Mouse (Mus musculus) liver, embryonic 16.5 days (tissue): ENCODE measurements around the gene Gm49486. TPM values are rescaled to one million over a fixed set of nuclear protein-coding genes. Genes with fewer than 3 reads are reported as not detected.

Source experiments
- ATAC-seq: fragments of 200-750 bp; cut with Nextera tagmentation; 2 replicates; pipeline ENCODE4 v1.8.0; 2017; ENCODE audit warnings: low read depth, mild to moderate bottlenecking, moderate number of reproducible peaks, moderate library complexity
- H3K27ac ChIP-seq: fragments of 300-500 bp; sonication (generic); 2 replicates; pipeline ENCODE4 v1.5.1; 2014; ENCODE audit warnings: mild to moderate bottlenecking, low read length
- H3K27me3 ChIP-seq: fragments of 300-500 bp; sonication (generic); 2 replicates; pipeline ENCODE4 v1.6.1; 2014; ENCODE audit warnings: low read depth, low read length, mixed read lengths; ENCODE audit not compliant: control insufficient read depth, insufficient read depth
- H3K36me3 ChIP-seq: fragments of 300-500 bp; sonication (generic); 2 replicates; pipeline ENCODE4 v1.6.1; 2014; ENCODE audit warnings: mild to moderate bottlenecking; ENCODE audit not compliant: control insufficient read depth, insufficient read depth
- H3K4me1 ChIP-seq: fragments of 300-500 bp; sonication (generic); 2 replicates; pipeline ENCODE4 v1.6.1; 2014; ENCODE audit warnings: low read depth, low read length, mixed read lengths; ENCODE audit not compliant: control insufficient read depth
- H3K4me2 ChIP-seq: fragments of 300-500 bp; sonication (generic); 2 replicates; pipeline ENCODE4 v1.6.1; 2014; ENCODE audit warnings: low read depth, low read length, mixed read lengths
- H3K4me3 ChIP-seq: fragments of 300-500 bp; sonication (generic); 2 replicates; pipeline ENCODE4 v1.5.1; 2014; ENCODE audit warnings: low read depth, mild to moderate bottlenecking, low read length
- H3K9ac ChIP-seq: fragments of 300-500 bp; sonication (generic); 2 replicates; pipeline ENCODE4 v1.6.1; 2014; ENCODE audit warnings: low read depth, low read length
- H3K9me3 ChIP-seq: fragments of 300-500 bp; sonication (generic); replicated peaks from 2 replicates; pipeline ENCODE4 v1.6.1; 2016; ENCODE audit warnings: low read length; ENCODE audit not compliant: control insufficient read depth
- WGBS: fragments of 180-500 bp; shearing (Covaris S2); extraction: QIAGEN DNeasy Blood & Tissue Kit; methylation state at CpG from one replicate; pipeline ENCODE4 v1.1.7; 2014; ENCODE audit not compliant: insufficient replicate concordance; 5-methylcytosine and 5-hydroxymethylcytosine counted together
- polyA plus RNA-seq: library from polyadenylated mRNA; unstranded; fragments of >200 nt; fragmentation: Nextera tagmentation; extraction: Ambion mirVana; gene quantifications from 2 replicates; pipeline ENCODE4 v1.2.1, GENCODE M21; 2015

Gene Gm49486
- polyA plus RNA-seq, 1 experiment from 2014 or later = 0.04 TPM

GRCm38 (mm10) chr15:79243234-79244042, 14.2 kb downstream of the Gm49486 start:
- 13% methylated on average over 10 of the region's 10 CpGs for WGBS
- no peak overlapping the region for H3K9ac ChIP-seq

GRCm38 (mm10) chr15:79244071-79244893, 15.1 kb downstream of the Gm49486 start:
- WGBS = 74% methylated on average over 7 of the region's 7 CpGs
- no peak overlapping the region for H3K9ac ChIP-seq
- peaks cover 13% of the 10 kb centered on the region for H3K36me3 ChIP-seq
- no peaks in the 10 kb centered on the region for H3K27me3 ChIP-seq
- H3K27ac ChIP-seq = no peak overlapping the region
- ATAC-seq = no peak
- H3K4me3 ChIP-seq = no peak overlapping the region
- no peak overlapping the region for H3K4me2 ChIP-seq
- H3K4me1 ChIP-seq = no peaks in the 10 kb centered on the region; the same call in 1 of the 2 replicates
- H3K9me3 ChIP-seq = no peaks in the 10 kb centered on the region

More at GRCm38 (mm10) chr15:79243234-79244042, 14.2 kb downstream of the Gm49486 start:
- H3K9me3 ChIP-seq = no peaks in the 10 kb centered on the region
- no peaks in the 10 kb centered on the region for H3K27me3 ChIP-seq
- no peaks in the 10 kb centered on the region; the same call in 1 of the 2 replicates for H3K4me1 ChIP-seq
- peak; percentile 90 for ATAC-seq
- H3K4me2 ChIP-seq = no peak overlapping the region
- H3K4me3 ChIP-seq = no peak overlapping the region
- peaks cover 13% of the 10 kb centered on the region for H3K36me3 ChIP-seq
- H3K27ac ChIP-seq = no peak overlapping the region

- no peak overlapping the region for H3K27ac ChIP-seq
- no peak overlapping the region for H3K9ac ChIP-seq
- 63% methylated on average over 3 of the region's 3 CpGs for WGBS
- no peaks in the 10 kb centered on the region; the same call in 1 of the 2 replicates for H3K4me1 ChIP-seq
- ATAC-seq = no peak
- H3K9me3 ChIP-seq = no peaks in the 10 kb centered on the region
- H3K4me2 ChIP-seq = no peak overlapping the region
- H3K36me3 ChIP-seq = peaks cover 8% of the 10 kb centered on the region
- H3K4me3 ChIP-seq = no peak overlapping the region
- no peaks in the 10 kb centered on the region for H3K27me3 ChIP-seq
Observed at GRCm38 (mm10) chr15:79245321-79245720, 16.1 kb downstream of the Gm49486 start.

- H3K9ac ChIP-seq = no peak overlapping the region
- 53% methylated on average over 2 of the region's 2 CpGs for WGBS
- no peaks in the 10 kb centered on the region for H3K9me3 ChIP-seq
- no peak overlapping the region for H3K27ac ChIP-seq
- H3K4me2 ChIP-seq = no peak overlapping the region
- H3K4me1 ChIP-seq = no peaks in the 10 kb centered on the region; the same call in 1 of the 2 replicates
- ATAC-seq = no peak
- peaks cover 38% of the 10 kb centered on the region for H3K27me3 ChIP-seq
- H3K36me3 ChIP-seq = no peaks in the 10 kb centered on the region
- H3K4me3 ChIP-seq = no peak overlapping the region
Observed at GRCm38 (mm10) chr15:79250236-79250635, 21.0 kb downstream of the Gm49486 start.

- Histone ChIP-seq H3K9ac (no peak overlapping the region), H3K9me3 (no peaks in the 10 kb centered on the region), H3K27ac (no peak overlapping the region), H3K4me2 (no peak overlapping the region), H3K4me1 (no peaks in the 10 kb centered on the region; the same call in 1 of the 2 replicates), H3K4me3 (no peak overlapping the region), H3K36me3 (no peaks in the 10 kb centered on the region), H3K27me3 (peaks cover 40% of the 10 kb centered on the region)
- WGBS = 38% methylated on average over 7 of the region's 7 CpGs
- ATAC-seq = no peak
Observed at GRCm38 (mm10) chr15:79251168-79251567, 22.0 kb downstream of the Gm49486 start.

GRCm38 (mm10) chr15:79251781-79252491, 22.7 kb downstream of the Gm49486 start:
- no peak overlapping the region for H3K27ac ChIP-seq
- H3K4me2 ChIP-seq = peak overlapping the region; percentile 52
- H3K4me1 ChIP-seq = no peaks in the 10 kb centered on the region; the same call in 1 of the 2 replicates
- 2% methylated on average over 60 of the region's 61 CpGs for WGBS
- ATAC-seq = peak; percentile 23
- peak overlapping the region; percentile 22 for H3K4me3 ChIP-seq
- peaks cover 40% of the 10 kb centered on the region for H3K27me3 ChIP-seq
- H3K36me3 ChIP-seq = no peaks in the 10 kb centered on the region
- peak overlapping the region; percentile 27; the same call in 1 of the 2 replicates for H3K9ac ChIP-seq
- H3K9me3 ChIP-seq = no peaks in the 10 kb centered on the region

GRCm38 (mm10) chr15:79252580-79252979, 23.4 kb downstream of the Gm49486 start:
- no peaks in the 10 kb centered on the region for H3K36me3 ChIP-seq
- H3K9ac ChIP-seq = peak overlapping the region; percentile 27; the same call in 1 of the 2 replicates
- no peaks in the 10 kb centered on the region; the same call in 1 of the 2 replicates for H3K4me1 ChIP-seq
- H3K27me3 ChIP-seq = peaks cover 40% of the 10 kb centered on the region
- peak overlapping the region; percentile 22; the same call in 1 of the 2 replicates for H3K4me3 ChIP-seq
- ATAC-seq = no peak
- no peak overlapping the region for H3K27ac ChIP-seq
- 29% methylated on average over 24 of the region's 24 CpGs for WGBS
- no peaks in the 10 kb centered on the region for H3K9me3 ChIP-seq
- H3K4me2 ChIP-seq = peak overlapping the region; percentile 52; the same call in 1 of the 2 replicates

GRCm38 (mm10) chr15:79254661-79255060, 25.5 kb downstream of the Gm49486 start, which contains the start of gene Slc16a8:
Gene Slc16a8, minus strand, starts transcription at chr15:79254761.
- Histone ChIP-seq H3K27ac (no peak within 1 kb of the TSS), H3K4me2 (no peak within 1 kb of the TSS), H3K9ac (no peak within 1 kb of the TSS), H3K27me3 (peaks cover 53% of the 10 kb centered on the region), H3K4me1 (no peaks in the 10 kb centered on the region; the same call in 1 of the 2 replicates), H3K4me3 (no peak within 1 kb of the TSS), H3K36me3 (no peaks in the 10 kb centered on the region), H3K9me3 (no peaks in the 10 kb centered on the region)
- ATAC-seq = no peak
- 33% methylated on average over 3 of the region's 3 CpGs for WGBS
